Mouse (Mus musculus): Measurements from ENCODE around the gene Eefsec. TPM values are rescaled to one million over a fixed set of nuclear protein-coding genes. Genes with fewer than 3 reads are reported as not detected.

Eefsec gene
- polyA plus RNA-seq, 1 experiment from 2014 or later, result 27.3 TPM

GRCm38 (mm10) chr6:88255435-88255834 is 190.9 kb downstream of the Eefsec start:
- ATAC-seq (ENCODE audit: low FRiP score), result no peak
- no peaks in the 10 kb centered on the region for H3K4me1 ChIP-seq
- no peak overlapping the region for H3K27ac ChIP-seq (replicated peaks)
- H3K27me3 ChIP-seq (replicated peaks), result no peaks in the 10 kb centered on the region
- H3K9me3 ChIP-seq (replicated peaks), result no peaks in the 10 kb centered on the region
- 84% methylated on average over 4 of the region's 4 CpGs for WGBS
- H3K36me3 ChIP-seq, result 0 out of 2 replicates have a peak, but pooled peaks cover 4% of the 10 kb centered on the region
- no peak overlapping the region for H3K4me3 ChIP-seq (replicated peaks)
- H3K9ac ChIP-seq (replicated peaks), result no peak overlapping the region
- H3K4me2 ChIP-seq, result no peak overlapping the region

DNA sequence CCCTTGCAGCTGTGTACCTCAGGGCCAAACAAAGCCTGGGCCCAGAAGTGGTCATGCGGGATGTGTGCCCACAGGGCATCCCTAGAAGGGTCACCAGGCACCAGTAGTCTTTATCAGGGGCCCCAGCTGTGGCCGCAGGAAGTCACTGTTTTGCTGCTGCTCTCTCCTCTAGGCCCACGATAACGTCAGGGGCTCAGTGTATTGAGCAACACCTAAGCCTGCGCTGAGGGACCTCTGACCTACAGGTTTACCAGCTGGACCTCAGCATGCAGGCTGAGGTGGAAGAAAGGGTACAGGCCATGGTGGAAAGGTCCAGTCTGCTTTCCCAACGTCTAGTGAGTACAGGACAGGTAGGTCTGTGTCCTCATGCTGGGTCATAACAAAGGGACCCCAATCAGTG is 192.3 kb downstream of the Eefsec start:
- Histone ChIP-seq H3K4me1 (no peaks in the 10 kb centered on the region), H3K9me3 (replicated peaks) (no peaks in the 10 kb centered on the region), H3K27me3 (replicated peaks) (no peaks in the 10 kb centered on the region), H3K36me3 (0 out of 2 replicates have a peak, but pooled peaks cover 4% of the 10 kb centered on the region), H3K4me3 (replicated peaks) (no peak overlapping the region), H3K4me2 (no peak overlapping the region), H3K27ac (replicated peaks) (no peak overlapping the region), H3K9ac (replicated peaks) (no peak overlapping the region)
- WGBS, result 85% methylated on average over 6 of the region's 6 CpGs
- no peak for ATAC-seq (ENCODE audit: low FRiP score)

- 0 out of 2 replicates have a peak, but pooled peaks cover 2% of the 10 kb centered on the region for H3K36me3 ChIP-seq
- H3K4me2 ChIP-seq, result no peak overlapping the region
- H3K4me3 ChIP-seq (replicated peaks), result no peak overlapping the region
- no peaks in the 10 kb centered on the region for H3K9me3 ChIP-seq (replicated peaks)
- H3K9ac ChIP-seq (replicated peaks), result no peak overlapping the region
- H3K27ac ChIP-seq (replicated peaks), result no peak overlapping the region
- H3K27me3 ChIP-seq (replicated peaks), result no peaks in the 10 kb centered on the region
- no peaks in the 10 kb centered on the region for H3K4me1 ChIP-seq
- no peak for ATAC-seq (ENCODE audit: low FRiP score)
- WGBS, result 87% methylated on average over 7 of the region's 7 CpGs
Observed at GRCm38 (mm10) chr6:88251798-88252478, 194.4 kb downstream of the Eefsec start.

DNA sequence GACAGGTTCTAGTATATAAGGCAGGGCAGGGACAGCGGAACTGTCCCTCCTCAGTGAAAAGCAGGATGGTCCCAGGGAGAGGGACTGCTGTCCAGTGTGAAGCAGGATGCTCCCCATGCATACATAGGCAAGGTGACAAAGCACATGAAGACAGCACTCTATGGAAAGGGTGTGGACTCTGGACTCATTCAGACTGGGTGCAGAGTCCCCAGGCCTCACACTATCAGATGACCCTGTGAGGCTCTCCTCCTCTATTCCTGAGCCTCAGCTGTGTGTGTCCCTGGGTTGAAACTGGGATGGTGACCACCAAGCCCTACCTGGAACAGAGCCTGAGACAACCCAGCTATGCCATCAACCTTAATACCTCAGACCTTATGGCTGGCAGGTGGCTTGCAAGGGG is 194.9 kb downstream of the Eefsec start:
- 83% methylated on average over 1 of the region's 1 CpGs for WGBS
- ATAC-seq (ENCODE audit: low FRiP score), result no peak
- Histone ChIP-seq H3K4me3 (replicated peaks) (no peak overlapping the region), H3K27ac (replicated peaks) (no peak overlapping the region), H3K36me3 (no peaks in the 10 kb centered on the region), H3K4me1 (no peaks in the 10 kb centered on the region), H3K9me3 (replicated peaks) (no peaks in the 10 kb centered on the region), H3K9ac (replicated peaks) (no peak overlapping the region), H3K4me2 (no peak overlapping the region), H3K27me3 (replicated peaks) (no peaks in the 10 kb centered on the region)

GRCm38 (mm10) chr6:88249231-88249630 is 197.1 kb downstream of the Eefsec start:
- Histone ChIP-seq H3K4me1 (no peaks in the 10 kb centered on the region), H3K4me2 (no peak overlapping the region), H3K36me3 (no peaks in the 10 kb centered on the region), H3K4me3 (replicated peaks) (no peak overlapping the region), H3K27ac (replicated peaks) (no peak overlapping the region), H3K9ac (replicated peaks) (no peak overlapping the region), H3K27me3 (replicated peaks) (no peaks in the 10 kb centered on the region), H3K9me3 (replicated peaks) (no peaks in the 10 kb centered on the region)
- ATAC-seq (ENCODE audit: low FRiP score), result no peak
- WGBS, result 81% methylated on average over 1 of the region's 1 CpGs

- no peak; the same call in 1 of the 2 replicates for ATAC-seq (ENCODE audit: low FRiP score)
- Histone ChIP-seq H3K9me3 (replicated peaks) (no peaks in the 10 kb centered on the region), H3K9ac (replicated peaks) (no peak overlapping the region), H3K36me3 (no peaks in the 10 kb centered on the region), H3K27me3 (replicated peaks) (peaks cover 33% of the 10 kb centered on the region), H3K4me2 (no peak overlapping the region; the same call in 1 of the 2 replicates), H3K4me1 (no peaks in the 10 kb centered on the region), H3K27ac (replicated peaks) (no peak overlapping the region), H3K4me3 (replicated peaks) (no peak overlapping the region)
- WGBS, result 2% methylated on average over 15 of the region's 15 CpGs
Observed at GRCm38 (mm10) chr6:88242604-88243003, 203.7 kb downstream of the Eefsec start.

GRCm38 (mm10) chr6:88236513-88236912 is 209.8 kb downstream of the Eefsec start:
- Histone ChIP-seq H3K4me1 (peaks cover 6% of the 10 kb centered on the region), H3K9ac (replicated peaks) (no peak overlapping the region), H3K27me3 (replicated peaks) (peaks cover 51% of the 10 kb centered on the region), H3K4me2 (peak overlapping the region; percentile 44), H3K27ac (replicated peaks) (no peak overlapping the region), H3K36me3 (no peaks in the 10 kb centered on the region), H3K9me3 (replicated peaks) (no peaks in the 10 kb centered on the region), H3K4me3 (replicated peaks) (no peak overlapping the region)
- 10% methylated on average over 7 of the region's 7 CpGs for WGBS
- no peak for ATAC-seq (ENCODE audit: low FRiP score)

GRCm38 (mm10) chr6:88235983-88236382 is 210.4 kb downstream of the Eefsec start:
- WGBS, result 3% methylated on average over 17 of the region's 17 CpGs
- Histone ChIP-seq H3K4me3 (replicated peaks) (no peak overlapping the region), H3K27me3 (replicated peaks) (peaks cover 51% of the 10 kb centered on the region), H3K27ac (replicated peaks) (no peak overlapping the region), H3K36me3 (no peaks in the 10 kb centered on the region), H3K4me1 (peaks cover 6% of the 10 kb centered on the region), H3K9ac (replicated peaks) (no peak overlapping the region), H3K9me3 (replicated peaks) (no peaks in the 10 kb centered on the region), H3K4me2 (peak overlapping the region; percentile 44)
- peak; percentile 38; the same call in 1 of the 2 replicates for ATAC-seq (ENCODE audit: low FRiP score)

DNA sequence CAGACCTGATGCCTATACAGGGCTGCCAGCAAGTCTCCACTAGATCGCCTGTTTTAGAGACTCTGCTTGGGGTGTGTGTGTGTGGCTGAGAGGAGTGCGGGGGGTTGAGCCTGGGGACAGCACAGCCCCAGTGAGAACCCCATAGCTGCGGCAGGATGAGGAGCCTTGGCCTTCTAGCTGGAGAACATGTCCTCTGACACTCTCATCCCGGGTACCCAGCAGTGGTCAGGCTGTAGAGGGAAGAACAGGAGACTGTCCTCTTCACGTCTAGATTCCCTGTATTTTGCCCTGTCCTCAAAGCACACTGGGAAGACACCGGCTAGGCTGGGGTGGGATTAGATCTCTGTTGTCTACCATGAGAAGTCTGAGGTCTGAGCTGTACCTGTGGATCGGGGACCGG is 210.9 kb downstream of the Eefsec start:
- Histone ChIP-seq H3K27me3 (replicated peaks) (peaks cover 52% of the 10 kb centered on the region), H3K36me3 (no peaks in the 10 kb centered on the region)
- WGBS, result 24% methylated on average over 8 of the region's 8 CpGs

GRCm38 (mm10) chr6:88233996-88234395 is 212.3 kb downstream of the Eefsec start:
- no peaks in the 10 kb centered on the region for H3K9me3 ChIP-seq (replicated peaks)
- H3K4me2 ChIP-seq, result no peak overlapping the region
- peaks cover 6% of the 10 kb centered on the region for H3K4me1 ChIP-seq
- H3K9ac ChIP-seq (replicated peaks), result no peak overlapping the region
- no peaks in the 10 kb centered on the region for H3K36me3 ChIP-seq
- no peak overlapping the region for H3K27ac ChIP-seq (replicated peaks)
- no peak for ATAC-seq (ENCODE audit: low FRiP score)
- no peak overlapping the region for H3K4me3 ChIP-seq (replicated peaks)
- 79% methylated on average over 8 of the region's 8 CpGs for WGBS
- peaks cover 41% of the 10 kb centered on the region for H3K27me3 ChIP-seq (replicated peaks)

More for the DNA sequence above, 210.9 kb downstream of the Eefsec start:
- H3K4me2 ChIP-seq, result no peak overlapping the region
- peaks cover 6% of the 10 kb centered on the region for H3K4me1 ChIP-seq
- H3K27ac ChIP-seq (replicated peaks), result no peak overlapping the region
- no peak for ATAC-seq (ENCODE audit: low FRiP score)
- no peak overlapping the region for H3K9ac ChIP-seq (replicated peaks)
- no peak overlapping the region for H3K4me3 ChIP-seq (replicated peaks)
- H3K9me3 ChIP-seq (replicated peaks), result no peaks in the 10 kb centered on the region

GRCm38 (mm10) chr6:88232221-88232620 is 214.1 kb downstream of the Eefsec start:
- Histone ChIP-seq H3K27me3 (replicated peaks) (peaks cover 30% of the 10 kb centered on the region), H3K4me3 (replicated peaks) (no peak overlapping the region), H3K4me2 (no peak overlapping the region), H3K4me1 (peaks cover 6% of the 10 kb centered on the region), H3K9me3 (replicated peaks) (no peaks in the 10 kb centered on the region), H3K27ac (replicated peaks) (no peak overlapping the region), H3K9ac (replicated peaks) (no peak overlapping the region), H3K36me3 (no peaks in the 10 kb centered on the region)
- 43% methylated on average over 6 of the region's 6 CpGs for WGBS
- no peak for ATAC-seq (ENCODE audit: low FRiP score)

DNA sequence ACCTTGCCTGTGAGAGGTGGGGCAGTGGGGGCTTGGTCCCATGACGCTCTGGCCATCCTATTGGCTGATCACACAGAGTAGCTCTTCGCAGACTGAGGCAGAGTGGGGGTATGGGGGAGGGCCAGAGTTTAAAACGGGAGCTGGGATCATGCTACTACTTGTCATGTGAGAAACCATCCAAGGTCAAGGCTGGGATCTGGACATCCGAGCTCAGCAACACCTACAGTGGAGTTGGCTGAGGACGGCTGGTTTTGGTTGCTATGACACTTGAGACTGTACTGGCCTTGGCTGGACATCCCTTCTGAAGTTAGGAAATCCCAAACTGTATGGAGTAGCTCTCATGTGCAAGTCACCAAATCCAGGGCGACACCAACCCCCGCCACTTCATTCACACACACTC is 214.5 kb downstream of the Eefsec start:
- Histone ChIP-seq H3K27ac (replicated peaks) (no peak overlapping the region), H3K4me3 (replicated peaks) (no peak overlapping the region), H3K27me3 (replicated peaks) (peaks cover 27% of the 10 kb centered on the region), H3K36me3 (no peaks in the 10 kb centered on the region), H3K4me2 (no peak overlapping the region), H3K9me3 (replicated peaks) (no peaks in the 10 kb centered on the region), H3K9ac (replicated peaks) (no peak overlapping the region), H3K4me1 (peaks cover 6% of the 10 kb centered on the region)
- ATAC-seq (ENCODE audit: low FRiP score), result no peak
- WGBS, result 81% methylated on average over 7 of the region's 7 CpGs

All from neural tube, embryonic 15.5 days (tissue).